Mouse (Mus musculus) c-Kit-positive CD71-negative TER-119-negative erythroid progenitor cells, embryonic 14.5 days (primary cell): ENCODE data around the gene Myh10.

ENCODE experiments used
- DNase-seq: peaks from one replicate; pipeline ENCODE4 v3.0.0-alpha.2; 2013; ENCODE audit warnings: low read depth

The Myh10 gene

GRCm38 (mm10) chr11:68691321-68692009 is at the start of gene Myh10:
Gene Myh10, plus strand, starts transcription at chr11:68691559.
- DNase-seq = peak; percentile 96

DNA sequence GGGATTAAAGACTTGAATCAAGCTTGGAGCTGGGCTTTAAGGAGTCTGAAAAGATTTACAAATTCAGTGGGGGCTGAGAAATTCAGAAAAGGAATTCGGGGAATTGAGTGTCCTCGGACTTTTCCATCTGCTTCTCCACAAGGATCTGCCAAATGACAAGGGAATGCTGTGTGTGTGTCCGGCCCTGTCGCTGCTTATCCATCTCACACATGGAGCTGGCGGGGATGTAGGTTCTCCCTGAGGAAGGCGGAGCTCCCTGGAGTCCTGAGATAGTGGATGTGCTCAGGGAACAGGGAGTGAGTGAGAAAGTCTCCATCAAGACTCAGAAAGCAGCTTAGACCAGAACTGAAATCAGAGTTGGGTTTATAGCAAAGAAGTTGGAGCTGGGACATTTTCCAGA is 46.6 kb upstream of the Myh10 start:
- DNase-seq = no peak

DNA sequence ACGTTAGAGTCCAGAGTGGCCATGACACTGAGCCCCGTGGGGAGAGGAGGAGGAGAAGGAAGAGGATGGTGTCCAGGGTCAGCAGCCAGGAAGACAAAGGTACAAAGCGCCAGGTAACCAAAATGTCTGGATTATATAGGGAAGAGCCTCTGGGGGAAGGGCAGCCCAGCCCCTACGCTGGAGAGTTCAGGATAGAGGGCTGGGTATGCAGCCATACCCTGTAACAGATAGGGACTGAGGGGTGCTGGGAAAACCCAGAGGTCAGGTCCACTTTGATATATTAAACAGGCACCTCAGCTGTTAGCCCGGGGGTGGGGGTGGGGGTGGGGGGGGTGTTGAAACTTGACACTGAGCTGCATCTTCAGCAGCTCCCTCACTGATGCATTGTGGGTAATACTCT is 43.6 kb upstream of the Myh10 start:
- no peak for DNase-seq

- no peak for DNase-seq
These were observed 42.8 kb upstream of the Myh10 start for GRCm38 (mm10) chr11:68648385-68649148.

DNA sequence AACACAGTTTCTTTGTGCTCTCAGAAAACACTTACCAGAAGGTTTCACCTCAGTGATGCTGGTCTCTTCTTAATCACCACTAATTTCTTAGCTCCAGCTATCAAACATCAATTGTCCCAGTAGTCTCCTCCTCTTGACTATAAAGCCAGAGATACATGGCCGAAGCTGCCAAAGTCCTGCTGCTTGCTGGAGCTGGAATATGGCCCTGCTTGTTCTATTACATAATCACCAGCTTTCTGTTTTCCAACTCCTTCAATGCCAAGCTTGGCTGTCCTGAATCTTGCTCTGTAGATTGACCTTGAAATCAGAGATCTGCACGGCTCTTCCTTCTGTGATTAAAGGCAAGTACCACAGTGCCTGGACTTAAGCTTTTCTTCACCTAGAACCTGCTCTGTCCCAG is 39.8 kb upstream of the Myh10 start:
- no peak for DNase-seq

DNA sequence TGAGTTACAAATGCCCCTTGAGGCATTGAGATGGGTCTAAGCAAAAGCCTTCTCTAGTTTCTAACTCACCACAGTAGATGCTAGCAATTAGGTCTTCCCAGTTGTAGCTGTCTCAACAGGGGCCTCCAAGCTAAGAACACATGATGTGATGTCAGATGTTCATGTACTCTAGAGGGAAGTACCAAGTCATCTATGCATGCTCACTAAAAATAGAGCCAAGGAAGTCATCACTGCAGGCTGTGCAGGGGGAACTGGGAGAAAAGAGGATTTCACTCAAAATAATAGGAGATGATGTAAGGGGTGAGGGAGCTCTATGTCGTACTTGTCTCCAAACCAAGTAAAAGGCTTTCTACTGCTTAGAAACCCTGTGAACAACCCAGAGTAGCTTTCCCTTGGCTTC is 35.8 kb upstream of the Myh10 start:
- DNase-seq = no peak

DNA sequence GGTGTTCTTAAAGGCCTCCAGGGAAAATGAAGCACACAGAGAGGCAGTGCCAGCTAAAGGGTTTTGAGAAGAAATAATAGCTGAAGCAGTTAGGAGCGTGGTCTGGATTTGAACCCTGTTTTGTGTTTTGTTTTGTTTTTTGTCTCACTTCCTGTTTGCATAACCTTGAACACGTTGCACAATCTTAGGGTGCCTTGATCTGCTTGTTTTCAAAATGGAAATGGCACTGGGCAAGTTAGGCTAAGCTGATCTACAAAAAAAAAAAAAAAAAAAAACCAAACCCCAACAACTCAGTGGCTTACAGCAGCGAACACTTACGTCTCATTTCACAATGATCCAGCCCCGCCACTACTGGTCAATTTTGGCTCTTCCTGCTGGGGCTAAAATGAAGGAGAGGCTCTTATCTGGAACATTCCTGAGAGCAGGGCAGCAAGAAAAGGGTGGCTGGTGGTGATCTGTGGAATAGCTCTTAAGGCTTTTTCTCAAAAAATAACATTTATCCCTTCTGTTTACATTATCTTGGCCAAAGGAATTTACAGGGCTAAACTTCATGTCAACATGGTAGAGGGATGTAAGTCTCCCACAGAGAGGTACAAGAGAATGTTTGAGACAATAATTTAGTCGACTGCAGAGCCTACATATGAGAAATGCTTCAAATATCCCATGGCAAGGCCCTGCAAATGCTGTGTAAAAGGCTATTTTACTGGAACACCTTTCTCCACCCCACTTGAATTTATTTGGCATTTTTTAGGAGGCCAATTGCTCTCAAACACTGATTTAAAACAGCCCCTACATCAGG is 34.3 kb upstream of the Myh10 start:
- DNase-seq = no peak

- no peak for DNase-seq
These were observed 33.5 kb upstream of the Myh10 start for GRCm38 (mm10) chr11:68657811-68658210.

- DNase-seq = no peak
These were observed 26.0 kb upstream of the Myh10 start for GRCm38 (mm10) chr11:68665331-68665730.

DNA sequence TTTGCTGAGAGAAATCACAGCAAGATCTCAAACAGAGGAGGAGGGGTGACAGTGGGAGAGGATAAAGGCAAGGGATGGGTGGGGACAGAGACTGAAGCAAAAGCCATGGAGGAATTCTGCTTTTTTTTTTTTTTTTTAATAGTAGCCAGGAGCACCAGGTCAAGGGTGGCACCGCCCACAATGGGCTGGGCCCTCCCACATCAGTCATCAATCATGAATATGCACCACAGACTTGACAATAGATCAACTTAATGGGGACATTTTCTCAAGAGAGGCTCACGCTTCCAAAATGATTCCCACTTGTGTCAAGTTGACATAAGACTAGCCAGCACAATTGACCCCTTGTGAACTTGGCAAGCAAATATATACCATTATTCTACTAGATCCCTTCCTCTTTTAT is 25.1 kb upstream of the Myh10 start:
- no peak for DNase-seq

- no peak for DNase-seq
These were observed 18.9 kb upstream of the Myh10 start for GRCm38 (mm10) chr11:68672270-68672970.

DNA sequence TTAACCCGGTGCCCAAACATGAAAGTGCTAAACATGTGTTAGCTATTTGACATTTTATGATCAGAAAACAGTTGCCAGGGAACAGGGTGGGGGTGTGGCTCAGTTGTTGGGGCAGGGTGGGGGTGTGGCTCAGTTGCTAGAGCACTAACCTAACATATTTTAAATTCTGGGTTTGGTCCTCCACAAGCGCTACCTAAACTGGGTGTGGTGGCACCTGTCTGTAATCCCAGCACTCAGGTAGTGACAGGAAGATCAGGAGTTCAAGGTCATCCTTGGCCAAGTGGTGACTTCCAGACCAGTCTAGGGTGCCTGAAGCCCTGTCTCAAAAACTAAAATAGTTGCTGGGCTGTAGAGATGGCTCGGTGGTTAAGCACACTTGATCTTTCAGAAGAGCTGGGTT is 17.3 kb upstream of the Myh10 start:
- DNase-seq = no peak

DNA sequence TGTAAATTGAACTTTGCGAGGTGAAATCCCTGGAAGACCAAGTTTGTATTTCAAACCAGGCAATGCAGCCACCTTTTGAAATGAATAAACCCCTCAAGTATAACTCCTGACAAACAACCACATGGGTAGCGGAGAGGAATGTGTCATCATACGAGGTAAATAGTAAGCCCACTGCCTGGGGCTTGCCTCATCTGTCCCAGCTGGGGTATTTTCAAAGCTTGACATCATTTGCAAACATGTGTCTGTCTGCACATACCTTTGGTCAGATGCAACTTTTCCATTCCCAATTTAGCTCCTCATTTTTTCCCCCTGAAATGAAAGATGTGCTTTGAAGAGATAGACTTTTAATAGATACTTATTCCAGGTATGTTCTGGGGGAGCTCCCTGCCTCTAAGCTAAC is 16.7 kb upstream of the Myh10 start:
- DNase-seq = no peak

DNA sequence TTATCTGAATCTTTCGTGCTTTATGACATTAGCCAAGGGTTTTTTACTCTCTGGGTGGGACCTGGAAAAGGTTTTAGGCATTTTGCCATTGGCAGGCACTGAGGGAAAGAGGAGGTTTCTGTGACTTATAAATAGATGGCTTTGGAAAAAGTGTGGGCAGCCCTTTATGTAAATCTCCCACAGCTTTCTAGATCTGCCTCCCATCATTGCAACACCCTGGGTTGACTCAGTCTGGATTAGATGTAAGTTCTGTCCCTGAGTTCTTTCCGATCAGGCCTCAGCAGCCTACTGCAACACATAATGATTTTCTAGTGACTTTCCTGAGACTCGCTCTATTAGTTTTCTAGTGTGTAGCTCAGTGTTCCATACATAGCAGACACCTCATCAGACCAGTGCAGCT is 16.1 kb upstream of the Myh10 start:
- no peak for DNase-seq

DNA sequence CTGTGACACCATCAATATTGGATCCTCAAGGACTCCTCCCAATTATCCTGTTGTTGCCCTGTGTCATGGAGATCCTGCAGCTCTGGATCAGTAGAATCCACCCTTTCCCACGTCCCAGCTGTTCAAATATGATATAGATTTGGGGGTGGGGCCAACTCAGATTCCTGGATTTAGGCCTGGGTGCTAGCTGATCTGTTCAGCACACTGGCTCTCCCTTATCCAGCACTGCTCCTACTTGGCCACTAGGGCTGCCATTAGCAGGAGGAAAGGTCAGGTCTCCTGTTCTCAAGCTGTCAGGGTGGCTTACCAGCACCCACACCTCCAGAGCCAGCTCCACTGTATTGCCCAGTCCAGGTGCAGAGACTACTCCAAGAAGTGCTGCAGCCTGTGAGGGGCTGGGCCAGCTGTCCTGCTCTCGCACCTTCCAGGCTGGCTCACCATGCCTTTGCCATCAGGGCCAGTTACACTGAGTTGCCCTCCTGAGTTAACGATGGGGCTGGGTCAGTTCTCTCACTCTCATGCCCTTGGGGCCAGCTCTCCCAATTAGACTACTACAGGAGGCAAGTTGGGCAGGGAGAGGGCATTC is 10.0 kb upstream of the Myh10 start:
- no peak for DNase-seq

DNA sequence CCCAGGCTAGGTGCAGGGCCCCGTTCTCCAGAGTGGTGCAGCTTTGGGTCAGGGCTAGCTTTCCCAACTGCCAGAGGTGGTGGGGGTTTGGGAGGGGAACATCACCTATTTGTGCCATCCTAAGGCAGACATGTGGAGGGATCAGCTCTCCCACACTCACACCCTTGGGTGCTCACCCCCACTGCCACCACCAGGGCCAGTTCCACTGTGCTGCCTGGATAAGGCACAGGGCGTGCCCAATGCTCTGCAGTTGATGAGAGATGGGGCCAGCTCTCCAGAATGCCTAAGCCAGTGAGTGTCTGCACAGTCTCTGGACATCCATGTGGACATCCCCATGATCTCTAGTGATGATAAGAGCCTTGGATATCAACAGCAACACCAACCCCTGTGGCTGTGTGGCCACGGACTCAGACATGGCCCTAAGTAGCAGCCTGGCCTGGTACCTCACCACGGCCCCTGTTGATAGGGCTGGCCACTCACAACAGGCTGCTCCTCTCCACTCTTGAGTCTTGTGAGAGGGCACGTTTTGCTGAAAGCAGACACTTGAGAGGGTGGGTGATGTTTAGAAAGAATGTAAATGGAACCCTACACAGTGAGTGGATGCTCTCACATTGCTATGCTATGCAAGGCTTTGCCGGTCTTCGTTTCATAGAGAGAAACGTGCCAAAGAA is 9.1 kb upstream of the Myh10 start:
- no peak for DNase-seq

- DNase-seq = no peak
These were observed 5.4 kb upstream of the Myh10 start for GRCm38 (mm10) chr11:68686001-68686400.

DNA sequence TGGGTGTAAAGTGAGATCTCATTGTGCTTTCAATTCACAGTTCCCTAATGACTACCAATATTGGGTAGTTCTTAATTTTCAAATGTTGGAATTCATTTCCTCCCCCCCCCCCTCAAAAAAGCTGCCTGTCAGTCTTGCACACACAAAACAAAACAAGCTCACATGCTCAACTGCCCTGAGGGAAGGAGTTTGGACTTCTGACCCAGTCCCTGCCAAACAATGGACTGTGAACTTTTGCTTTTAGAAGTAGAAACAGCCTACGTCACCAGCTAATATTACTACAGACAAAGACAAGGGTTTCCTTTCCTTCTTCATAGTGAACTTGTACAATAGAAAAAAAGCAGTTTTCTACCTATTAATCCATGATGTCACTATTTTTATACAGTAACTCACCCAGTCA is 2.1 kb upstream of the Myh10 start:
- no peak for DNase-seq

DNA sequence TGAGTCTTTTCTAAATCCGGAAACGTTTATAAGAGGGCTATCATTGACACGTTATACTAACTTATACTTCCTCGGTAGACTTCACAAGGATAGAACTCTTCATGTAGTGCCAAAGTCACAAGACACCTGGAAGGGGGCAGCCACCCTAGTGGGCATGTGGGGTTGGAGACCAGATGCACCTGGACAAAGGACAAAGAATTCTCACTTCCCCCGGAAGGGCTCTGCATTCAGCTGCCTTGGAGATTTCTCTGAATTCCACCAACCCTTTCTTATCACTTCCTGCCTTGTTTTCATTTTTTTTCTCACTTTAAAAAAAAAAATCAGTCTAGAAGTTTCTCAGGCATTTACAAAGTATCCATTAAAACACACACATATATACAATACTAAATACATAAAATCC is 894 bp upstream of the Myh10 start:
- DNase-seq = no peak

DNA sequence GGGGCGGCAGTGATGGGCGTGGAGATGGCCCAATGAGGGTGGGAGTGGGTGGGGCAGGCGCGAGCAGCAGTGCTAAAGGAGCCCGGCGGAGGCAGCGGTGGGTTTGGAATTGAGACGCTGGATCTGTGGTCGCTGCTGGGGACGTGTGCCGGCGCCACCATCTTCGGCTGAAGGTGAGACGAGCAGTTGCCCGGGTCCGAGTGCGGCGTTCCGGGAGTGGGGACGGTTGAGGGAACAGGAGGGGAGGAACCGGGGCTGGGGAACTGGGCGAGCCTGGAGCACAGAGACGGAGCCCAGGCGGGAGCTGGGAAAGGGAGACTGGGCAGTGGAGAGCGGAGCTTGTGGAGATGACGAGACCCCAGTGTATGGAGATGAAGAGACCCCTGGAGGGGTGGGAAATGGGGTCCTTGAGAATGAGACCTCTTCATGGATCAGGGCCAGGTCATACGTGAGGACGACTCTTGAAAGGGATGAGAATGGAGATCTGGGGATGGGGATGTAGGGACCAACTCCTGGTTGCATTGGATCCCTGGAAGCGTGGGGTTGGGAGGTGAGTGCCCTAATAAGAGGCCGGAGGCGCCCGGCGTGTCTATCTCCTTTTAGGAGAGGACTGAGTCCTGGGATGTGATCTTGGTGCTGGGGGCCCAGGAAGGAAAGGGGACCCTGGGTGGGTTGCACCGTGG is 792 bp downstream of the Myh10 start:
- DNase-seq = no peak
